Mouse (Mus musculus): ENCODE measurements at regions not wholly inside any gene's neighbourhood (a gene's known extent, or its start where the extent isn't known, plus 50 kb on each side); places are given as distances from the start of the nearest gene placed in this dataset.
A peak's percentile ranks its signal among the peaks of the same experiment; 100 is the strongest.

- H3K36me3 ChIP-seq (ENCODE audit: control insufficient read depth, insufficient read depth, low read length) = no peaks in the 10 kb centered on the region
- H3K4me1 ChIP-seq (ENCODE audit: control insufficient read depth, insufficient read depth, low read length) = peaks cover 18% of the 10 kb centered on the region; the same call in 1 of the 2 replicates
- WGBS = 27% methylated on average over 20 of the region's 20 CpGs
- peak; percentile 88 for DNase-seq
- peak overlapping the region; percentile 56 for H3K27ac ChIP-seq (replicated peaks; ENCODE audit: low read depth, low read length)
- no peaks in the 10 kb centered on the region for H3K27me3 ChIP-seq (ENCODE audit: control insufficient read depth, insufficient read depth, low read length)
- peak overlapping the region; percentile 34 for H3K4me2 ChIP-seq (ENCODE audit: low read length)
- H3K9me3 ChIP-seq (ENCODE audit: control insufficient read depth, low read length) = no peaks in the 10 kb centered on the region
- H3K9ac ChIP-seq (replicated peaks; ENCODE audit: low read length) = no peak overlapping the region
- peak; percentile 71 for ATAC-seq (ENCODE audit: low FRiP score, low TSS enrichment)
- H3K4me3 ChIP-seq (replicated peaks; ENCODE audit: low read depth, low read length) = no peak overlapping the region
These were observed 412.9 kb upstream of the Gm6657 start for GRCm38 (mm10) chr12:77780885-77781698.

- 39% methylated on average over 9 of the region's 9 CpGs for WGBS
- Histone ChIP-seq H3K27ac (replicated peaks; ENCODE audit: low read depth, low read length) (0 out of 2 replicates have a peak overlapping the region, but pooled peaks have one; percentile 56), H3K27me3 (ENCODE audit: control insufficient read depth, insufficient read depth, low read length) (no peaks in the 10 kb centered on the region), H3K4me2 (ENCODE audit: low read length) (no peak overlapping the region), H3K9ac (replicated peaks; ENCODE audit: low read length) (no peak overlapping the region), H3K36me3 (ENCODE audit: control insufficient read depth, insufficient read depth, low read length) (no peaks in the 10 kb centered on the region), H3K9me3 (ENCODE audit: control insufficient read depth, low read length) (no peaks in the 10 kb centered on the region), H3K4me3 (replicated peaks; ENCODE audit: low read depth, low read length) (no peak overlapping the region), H3K4me1 (ENCODE audit: control insufficient read depth, insufficient read depth, low read length) (peaks cover 16% of the 10 kb centered on the region)
- ATAC-seq (ENCODE audit: low FRiP score, low TSS enrichment) (peak; percentile 12; the same call in 1 of the 2 replicates), DNase-seq (peak; percentile 65)
These were observed 410.1 kb upstream of the Gm6657 start for GRCm38 (mm10) chr12:77783909-77784308.

DNA sequence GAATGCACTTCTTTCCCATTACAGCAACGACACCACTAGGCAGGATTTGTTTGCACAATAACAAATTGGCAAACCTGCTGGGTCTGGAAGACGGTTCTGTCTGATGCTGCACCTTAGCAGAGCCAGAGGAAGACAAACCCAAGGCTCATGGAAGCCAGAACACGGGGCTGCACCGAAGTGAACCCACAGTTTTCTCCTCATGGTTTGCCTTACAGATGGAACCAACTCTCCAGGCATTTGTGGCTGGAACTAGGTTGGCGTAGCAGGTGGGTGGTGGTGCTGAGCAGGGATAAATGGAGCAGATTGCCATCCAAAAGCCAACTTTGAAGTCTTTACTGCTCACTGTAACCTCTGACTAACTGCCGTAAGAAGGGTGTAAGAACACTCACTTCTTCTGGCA, 408.4 kb upstream of the Gm6657 start:
- ATAC-seq (ENCODE audit: low FRiP score, low TSS enrichment) = no peak
- 87% methylated on average over 6 of the region's 6 CpGs for WGBS
- Histone ChIP-seq H3K36me3 (ENCODE audit: control insufficient read depth, insufficient read depth, low read length) (no peaks in the 10 kb centered on the region), H3K4me1 (ENCODE audit: control insufficient read depth, insufficient read depth, low read length) (peaks cover 25% of the 10 kb centered on the region), H3K4me2 (ENCODE audit: low read length) (no peak overlapping the region), H3K9ac (replicated peaks; ENCODE audit: low read length) (no peak overlapping the region), H3K27me3 (ENCODE audit: control insufficient read depth, insufficient read depth, low read length) (no peaks in the 10 kb centered on the region), H3K4me3 (replicated peaks; ENCODE audit: low read depth, low read length) (no peak overlapping the region), H3K27ac (replicated peaks; ENCODE audit: low read depth, low read length) (no peak overlapping the region), H3K9me3 (ENCODE audit: control insufficient read depth, low read length) (no peaks in the 10 kb centered on the region)
- no peak for DNase-seq

- Histone ChIP-seq H3K4me2 (ENCODE audit: low read length) (no peak overlapping the region), H3K27me3 (ENCODE audit: control insufficient read depth, insufficient read depth, low read length) (no peaks in the 10 kb centered on the region), H3K9ac (replicated peaks; ENCODE audit: low read length) (no peak overlapping the region), H3K36me3 (ENCODE audit: control insufficient read depth, insufficient read depth, low read length) (no peaks in the 10 kb centered on the region), H3K4me3 (replicated peaks; ENCODE audit: low read depth, low read length) (no peak overlapping the region), H3K27ac (replicated peaks; ENCODE audit: low read depth, low read length) (no peak overlapping the region), H3K4me1 (ENCODE audit: control insufficient read depth, insufficient read depth, low read length) (peaks cover 20% of the 10 kb centered on the region), H3K9me3 (ENCODE audit: control insufficient read depth, low read length) (no peaks in the 10 kb centered on the region)
- WGBS = 50% methylated on average over 4 of the region's 4 CpGs
- no peak for ATAC-seq (ENCODE audit: low FRiP score, low TSS enrichment)
- no peak for DNase-seq
These were observed 407.4 kb upstream of the Gm6657 start for GRCm38 (mm10) chr12:77786678-77787077.

DNA sequence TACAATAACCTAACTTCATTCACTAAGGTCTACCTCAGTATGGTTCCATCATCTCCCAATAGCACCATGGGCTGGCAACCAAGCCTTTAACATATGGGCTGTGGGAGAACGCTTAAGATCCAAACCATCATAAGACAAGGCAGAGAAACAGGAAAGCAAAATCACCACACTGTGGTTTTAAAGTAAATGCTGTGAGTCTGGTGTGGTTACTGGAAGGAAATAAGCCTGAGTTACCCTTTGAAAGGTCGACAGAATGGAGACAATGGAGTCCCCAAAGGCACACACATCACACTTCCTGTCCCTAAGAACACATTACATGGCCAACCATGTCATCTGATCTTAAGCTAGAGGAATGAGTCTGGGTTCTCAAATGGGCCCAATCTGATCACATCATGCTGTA, 405.8 kb upstream of the Gm6657 start:
- Histone ChIP-seq H3K27ac (replicated peaks; ENCODE audit: low read depth, low read length) (no peak overlapping the region), H3K4me2 (ENCODE audit: low read length) (no peak overlapping the region), H3K4me1 (ENCODE audit: control insufficient read depth, insufficient read depth, low read length) (peaks cover 16% of the 10 kb centered on the region), H3K9ac (replicated peaks; ENCODE audit: low read length) (no peak overlapping the region), H3K4me3 (replicated peaks; ENCODE audit: low read depth, low read length) (no peak overlapping the region), H3K27me3 (ENCODE audit: control insufficient read depth, insufficient read depth, low read length) (no peaks in the 10 kb centered on the region), H3K9me3 (ENCODE audit: control insufficient read depth, low read length) (no peaks in the 10 kb centered on the region), H3K36me3 (ENCODE audit: control insufficient read depth, insufficient read depth, low read length) (no peaks in the 10 kb centered on the region)
- 74% methylated on average over 2 of the region's 2 CpGs for WGBS
- ATAC-seq (ENCODE audit: low FRiP score, low TSS enrichment) (no peak), DNase-seq (no peak)

DNA sequence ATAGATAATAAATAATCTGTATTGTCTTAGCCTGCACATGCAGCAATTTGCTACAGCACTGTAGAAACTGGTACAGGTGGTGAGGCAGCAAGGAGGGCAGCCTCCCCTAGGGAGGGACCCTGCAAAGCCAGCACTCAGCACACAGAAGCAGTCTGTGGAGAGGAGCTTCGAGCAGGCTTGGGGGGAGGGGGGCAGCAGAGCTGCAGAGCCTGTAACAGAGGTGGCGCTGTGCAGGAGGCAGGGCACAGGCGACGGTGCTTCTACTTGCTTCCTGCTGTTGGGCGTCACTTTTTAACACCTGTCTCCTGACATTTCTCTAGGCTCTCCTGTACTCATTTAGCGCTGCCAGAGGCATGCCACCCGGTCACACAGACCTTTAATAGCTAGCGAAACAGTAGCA, 404.6 kb upstream of the Gm6657 start:
- H3K36me3 ChIP-seq (ENCODE audit: control insufficient read depth, insufficient read depth, low read length) = no peaks in the 10 kb centered on the region
- DNase-seq = peak; percentile 81
- peak; percentile 46; the same call in 1 of the 2 replicates for ATAC-seq (ENCODE audit: low FRiP score, low TSS enrichment)
- no peaks in the 10 kb centered on the region for H3K27me3 ChIP-seq (ENCODE audit: control insufficient read depth, insufficient read depth, low read length)
- WGBS = 3% methylated on average over 8 of the region's 8 CpGs
- no peaks in the 10 kb centered on the region for H3K9me3 ChIP-seq (ENCODE audit: control insufficient read depth, low read length)
- 0 out of 2 replicates have a peak overlapping the region, but pooled peaks have one; percentile 21 for H3K9ac ChIP-seq (replicated peaks; ENCODE audit: low read length)
- H3K4me2 ChIP-seq (ENCODE audit: low read length) = peak overlapping the region; percentile 52
- no peak overlapping the region for H3K27ac ChIP-seq (replicated peaks; ENCODE audit: low read depth, low read length)
- peak overlapping the region; percentile 22 for H3K4me3 ChIP-seq (replicated peaks; ENCODE audit: low read depth, low read length)
- peaks cover 16% of the 10 kb centered on the region for H3K4me1 ChIP-seq (ENCODE audit: control insufficient read depth, insufficient read depth, low read length)

GRCm38 (mm10) chr12:77789871-77790270, 404.2 kb upstream of the Gm6657 start:
- H3K9ac ChIP-seq (replicated peaks; ENCODE audit: low read length) = 0 out of 2 replicates have a peak overlapping the region, but pooled peaks have one; percentile 21
- no peak for ATAC-seq (ENCODE audit: low FRiP score, low TSS enrichment)
- no peaks in the 10 kb centered on the region for H3K27me3 ChIP-seq (ENCODE audit: control insufficient read depth, insufficient read depth, low read length)
- no peaks in the 10 kb centered on the region for H3K9me3 ChIP-seq (ENCODE audit: control insufficient read depth, low read length)
- no peaks in the 10 kb centered on the region for H3K36me3 ChIP-seq (ENCODE audit: control insufficient read depth, insufficient read depth, low read length)
- H3K4me2 ChIP-seq (ENCODE audit: low read length) = peak overlapping the region; percentile 52
- peaks cover 16% of the 10 kb centered on the region for H3K4me1 ChIP-seq (ENCODE audit: control insufficient read depth, insufficient read depth, low read length)
- DNase-seq = no peak
- 0 out of 2 replicates have a peak overlapping the region, but pooled peaks have one; percentile 13 for H3K27ac ChIP-seq (replicated peaks; ENCODE audit: low read depth, low read length)
- WGBS = 13% methylated on average over 14 of the region's 14 CpGs
- peak overlapping the region; percentile 22 for H3K4me3 ChIP-seq (replicated peaks; ENCODE audit: low read depth, low read length)

DNA sequence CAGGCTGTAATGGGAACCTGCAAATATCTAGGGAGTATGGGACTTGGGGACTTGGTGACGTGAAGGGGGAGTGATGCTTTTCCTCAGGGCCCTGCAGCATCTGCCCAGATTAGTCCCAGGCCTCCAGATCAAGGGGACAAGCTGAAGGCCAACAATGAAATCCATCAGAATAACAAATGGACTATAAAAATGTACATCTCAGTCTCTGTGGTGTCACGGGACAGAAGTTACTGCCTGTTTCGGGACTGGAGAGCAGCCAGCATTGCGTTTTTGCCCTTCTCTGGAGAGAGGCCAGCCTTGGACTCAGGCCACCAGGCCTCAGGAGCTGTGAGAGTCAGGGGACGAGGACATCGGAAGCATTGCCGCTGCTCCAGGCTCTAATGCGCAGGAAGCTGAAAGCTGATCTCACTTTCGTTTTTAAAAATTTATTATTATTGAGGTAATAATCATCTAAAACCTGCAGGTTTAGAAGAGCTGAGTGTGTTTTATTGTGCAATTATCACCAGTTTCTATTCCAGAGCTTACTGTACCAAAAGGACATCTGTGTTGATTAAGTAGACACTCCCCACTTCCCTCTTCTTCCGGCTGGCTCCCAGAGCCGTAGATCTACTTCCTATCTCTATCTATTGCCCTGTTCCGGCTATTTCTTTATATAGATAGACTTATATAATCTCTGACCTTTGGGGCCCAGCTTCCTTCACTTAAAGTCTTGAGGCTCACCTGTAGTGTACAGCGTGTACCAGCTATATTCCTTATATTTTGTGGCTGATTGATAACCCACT, 403.0 kb upstream of the Gm6657 start:
- no peaks in the 10 kb centered on the region for H3K27me3 ChIP-seq (ENCODE audit: control insufficient read depth, insufficient read depth, low read length)
- ATAC-seq (ENCODE audit: low FRiP score, low TSS enrichment) = no peak
- no peak overlapping the region for H3K4me2 ChIP-seq (ENCODE audit: low read length)
- H3K9me3 ChIP-seq (ENCODE audit: control insufficient read depth, low read length) = no peaks in the 10 kb centered on the region
- H3K4me1 ChIP-seq (ENCODE audit: control insufficient read depth, insufficient read depth, low read length) = peaks cover 16% of the 10 kb centered on the region
- H3K36me3 ChIP-seq (ENCODE audit: control insufficient read depth, insufficient read depth, low read length) = no peaks in the 10 kb centered on the region
- peak; percentile 54 for DNase-seq
- H3K27ac ChIP-seq (replicated peaks; ENCODE audit: low read depth, low read length) = no peak overlapping the region
- H3K4me3 ChIP-seq (replicated peaks; ENCODE audit: low read depth, low read length) = no peak overlapping the region
- WGBS = 76% methylated on average over 13 of the region's 13 CpGs
- no peak overlapping the region for H3K9ac ChIP-seq (replicated peaks; ENCODE audit: low read length)

All from midbrain, embryonic 14.5 days (tissue).